Mouse (Mus musculus) embryo, embryonic 10.5 days (tissue): ENCODE results near the gene Sucla2.
"Not testable (repeated sequence)": the region's sequence is repeated elsewhere in the genome, so short reads cannot be mapped to it uniquely, and the experiment has no call there.

Source experiments
- DNase-seq: peaks from one replicate; pipeline ENCODE4 v3.0.0-alpha.2; 2015; ENCODE audit warnings: low spot score

The Sucla2 gene

DNA sequence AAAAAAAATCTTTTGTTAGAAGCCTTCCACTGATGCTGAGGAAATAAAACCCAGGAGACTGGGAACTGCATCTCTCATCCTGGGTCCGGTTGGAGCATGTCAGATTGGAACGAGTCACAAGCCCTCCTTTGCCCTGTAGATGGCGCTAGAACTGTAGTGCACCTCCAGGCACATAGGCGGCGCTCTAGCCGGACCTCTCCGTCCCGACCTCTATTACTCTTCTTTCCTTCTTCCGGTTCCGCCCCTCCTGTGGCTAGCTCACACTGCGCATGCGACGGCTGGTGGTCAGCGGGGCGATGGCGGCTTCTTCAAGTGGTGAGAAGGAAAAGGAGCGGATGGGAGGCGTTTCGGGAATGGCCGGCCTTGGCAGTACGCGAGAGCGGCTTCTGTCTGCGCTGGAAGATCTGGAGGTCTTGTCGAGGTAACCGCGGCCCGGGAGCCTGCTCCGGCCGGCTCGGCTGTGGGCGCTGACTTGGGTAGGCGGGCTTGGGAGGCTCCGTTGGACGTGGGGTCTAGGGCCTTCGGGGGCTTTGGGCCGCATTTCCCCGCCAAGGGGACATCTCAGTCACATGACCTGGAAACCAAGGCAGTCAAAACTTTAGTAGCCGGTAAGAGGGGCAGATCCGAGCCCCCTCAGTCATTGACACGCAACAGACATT, 15.2 kb upstream of the Sucla2 start, which contains the start of gene Med4:
Gene Med4 (plus strand): TSS at position 261 of the 659 bp plus-strand sequence.
- DNase-seq = peak; percentile 97

- DNase-seq = peak; percentile 1
Measured at GRCm38 (mm10) chr14:73524136-73524535, 983 bp upstream of the Sucla2 start.

- not testable (repeated sequence) for DNase-seq
Measured at GRCm38 (mm10) chr14:73528661-73529060, 3.5 kb downstream of the Sucla2 start.

DNA sequence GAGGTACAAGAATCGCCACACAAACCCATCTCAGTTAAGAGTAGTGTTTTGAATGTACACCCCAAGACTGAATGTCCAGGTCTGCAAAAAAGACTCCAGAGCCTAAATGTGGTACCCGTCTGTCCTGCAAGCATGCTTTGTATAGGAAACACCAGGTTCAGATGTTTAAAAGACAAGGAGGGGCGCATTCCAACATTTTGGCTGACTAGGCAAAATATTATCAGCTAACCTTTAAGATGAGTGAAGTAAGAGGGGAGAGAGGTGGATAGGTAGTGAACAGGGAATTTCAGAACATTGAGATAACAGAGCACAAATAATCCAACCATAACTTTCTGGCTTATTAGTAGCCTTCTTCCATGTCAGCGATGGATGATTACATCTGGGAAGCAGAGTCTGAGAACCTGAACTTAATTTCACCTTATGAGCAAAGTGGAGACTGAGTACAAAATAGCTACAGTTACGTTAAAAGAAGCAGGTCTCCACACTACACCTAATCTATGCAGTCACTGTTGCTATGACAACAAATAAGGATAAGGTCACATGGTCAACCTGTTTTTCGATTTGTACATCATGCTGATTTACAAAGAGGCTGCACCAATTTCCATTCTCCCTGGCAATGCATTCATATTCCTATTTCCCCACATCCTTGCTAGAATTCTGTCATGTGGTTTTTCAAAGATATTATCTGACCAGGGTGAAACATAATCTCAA, 8.8 kb downstream of the Sucla2 start:
- no peak for DNase-seq

DNA sequence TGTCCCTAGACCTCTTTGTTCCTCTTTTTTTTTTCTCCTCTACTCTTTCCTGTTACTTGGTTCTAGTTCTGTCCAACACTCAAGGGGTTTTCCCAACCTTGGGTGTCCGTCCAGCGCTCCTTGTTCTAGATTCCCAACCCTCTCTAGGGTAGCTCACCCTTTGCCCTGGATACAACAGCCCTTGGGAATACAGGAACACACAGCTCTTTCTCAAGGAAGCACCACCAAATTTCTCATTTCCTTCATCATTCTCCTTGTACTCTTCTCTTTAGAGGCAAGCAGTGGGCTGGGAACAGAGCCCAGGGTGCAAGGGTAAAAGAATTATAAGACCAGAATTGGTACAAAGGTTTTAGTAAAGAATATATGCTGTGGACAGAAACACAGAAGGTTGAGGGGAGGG, 10.5 kb downstream of the Sucla2 start:
- no peak for DNase-seq

DNA sequence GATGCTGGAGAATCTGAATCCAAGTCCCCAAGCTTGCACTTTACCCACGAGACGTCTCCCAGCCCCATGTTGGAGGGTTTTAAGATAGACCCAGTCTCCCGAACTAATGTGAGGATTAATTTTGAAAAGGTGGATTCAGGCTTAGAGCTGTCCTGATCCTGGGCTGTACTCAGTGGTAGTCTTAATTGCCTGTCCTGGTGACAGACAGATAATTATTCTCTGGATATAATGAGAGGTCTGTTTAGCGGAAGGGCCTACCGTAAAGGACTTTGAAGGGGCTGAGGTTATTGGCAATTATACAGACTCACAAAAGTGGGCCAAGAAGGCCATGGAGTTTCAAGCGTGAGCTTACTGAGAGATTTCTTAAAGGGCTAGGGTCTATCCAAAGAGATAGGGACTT, 18.7 kb downstream of the Sucla2 start:
- no peak for DNase-seq

GRCm38 (mm10) chr14:73547034-73547433, 21.9 kb downstream of the Sucla2 start:
- DNase-seq = no peak

GRCm38 (mm10) chr14:73548051-73548450, 22.9 kb downstream of the Sucla2 start, which contains the start of gene Nudt15:
TSS of gene Nudt15 (minus strand) at chr14:73548242.
- DNase-seq = no peak

GRCm38 (mm10) chr14:73550291-73550690, 25.2 kb downstream of the Sucla2 start:
- no peak for DNase-seq

- no peak for DNase-seq
Measured at GRCm38 (mm10) chr14:73550732-73551131, 25.6 kb downstream of the Sucla2 start.

DNA sequence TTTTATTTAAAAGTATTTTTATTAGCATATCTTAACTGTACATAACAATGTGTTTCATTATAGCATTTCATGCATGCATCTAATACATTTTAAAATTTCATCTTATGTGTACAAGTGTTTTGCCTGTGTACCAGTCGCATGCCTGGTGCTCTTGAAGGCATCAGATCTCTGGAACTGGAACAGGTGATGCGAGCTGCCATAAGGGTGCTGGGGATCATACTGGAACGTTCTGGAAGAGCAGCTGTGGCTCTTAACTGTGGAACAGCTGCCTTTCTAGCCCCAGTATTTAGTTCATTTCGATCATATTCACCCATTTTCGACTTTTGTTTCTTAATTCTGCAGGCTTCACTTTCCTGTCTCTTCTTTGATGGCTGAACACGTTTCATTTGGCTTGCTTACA, 26.0 kb downstream of the Sucla2 start:
- no peak for DNase-seq

DNA sequence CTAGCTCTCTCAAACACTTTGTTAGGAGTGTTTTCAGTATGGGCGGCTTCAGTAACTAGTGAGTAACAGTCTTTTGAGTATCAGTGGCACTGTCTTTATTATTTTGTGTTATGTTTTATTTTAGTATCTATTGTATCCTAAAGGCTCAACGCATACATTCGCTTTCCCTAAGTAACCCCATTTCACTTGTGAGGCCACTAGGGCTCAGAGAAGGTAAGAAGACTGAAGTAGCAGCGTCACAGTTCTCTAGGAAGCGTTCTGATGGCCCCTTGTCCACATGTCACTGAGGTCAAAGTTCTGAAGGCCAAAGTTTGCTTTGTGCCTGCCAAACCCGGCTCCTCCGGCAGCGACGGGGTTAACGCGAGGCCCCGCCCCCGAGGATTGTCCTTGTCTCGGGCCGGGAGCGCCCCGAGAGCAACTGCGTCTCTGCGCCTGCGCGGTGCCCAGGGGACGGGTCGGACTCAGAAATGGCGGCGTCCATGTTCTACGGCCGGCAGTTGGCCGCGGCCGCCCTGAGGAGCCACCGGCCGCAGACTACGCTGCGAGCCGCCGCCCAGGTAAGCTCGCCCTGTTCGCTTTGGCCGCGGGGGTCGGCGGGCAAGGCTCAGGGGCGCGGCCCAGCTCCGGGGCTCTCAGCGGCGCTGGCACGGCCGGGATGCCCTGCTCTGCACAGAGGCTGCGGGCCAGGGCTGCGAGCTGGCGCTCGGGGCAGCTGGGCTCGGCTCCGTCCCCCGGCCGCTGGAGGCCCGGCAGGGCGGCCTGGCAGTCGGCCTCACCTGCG, 27.4 kb downstream of the Sucla2 start:
- peak; percentile 97 for DNase-seq

DNA sequence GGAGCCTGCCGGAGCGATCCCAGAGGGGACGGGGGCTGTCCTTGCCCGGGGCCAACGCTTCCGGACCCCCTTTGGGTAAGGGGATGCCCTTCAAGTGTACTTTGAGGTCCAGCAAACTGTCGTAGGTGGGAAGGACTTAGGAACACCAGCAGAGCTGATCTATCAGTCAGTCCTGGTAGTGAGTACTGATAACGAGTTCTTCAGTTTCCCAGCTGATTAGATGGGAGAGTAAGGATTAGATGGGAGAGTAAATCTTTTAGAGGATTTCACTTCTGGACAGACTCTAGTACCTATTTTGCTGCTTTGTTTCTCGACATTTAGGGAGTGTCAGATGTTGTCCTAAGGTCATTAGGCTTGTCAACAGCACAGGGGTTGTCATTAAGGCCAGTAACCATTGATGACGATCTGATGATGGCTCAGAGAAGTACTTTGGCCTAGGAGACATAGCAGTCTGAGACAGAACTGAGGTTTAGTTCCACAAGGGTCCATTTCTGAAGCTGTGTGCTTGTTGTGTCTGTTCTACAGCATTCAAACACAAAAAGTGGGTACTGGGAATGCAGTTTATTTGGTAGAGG, 28.1 kb downstream of the Sucla2 start:
- DNase-seq = no peak

DNA sequence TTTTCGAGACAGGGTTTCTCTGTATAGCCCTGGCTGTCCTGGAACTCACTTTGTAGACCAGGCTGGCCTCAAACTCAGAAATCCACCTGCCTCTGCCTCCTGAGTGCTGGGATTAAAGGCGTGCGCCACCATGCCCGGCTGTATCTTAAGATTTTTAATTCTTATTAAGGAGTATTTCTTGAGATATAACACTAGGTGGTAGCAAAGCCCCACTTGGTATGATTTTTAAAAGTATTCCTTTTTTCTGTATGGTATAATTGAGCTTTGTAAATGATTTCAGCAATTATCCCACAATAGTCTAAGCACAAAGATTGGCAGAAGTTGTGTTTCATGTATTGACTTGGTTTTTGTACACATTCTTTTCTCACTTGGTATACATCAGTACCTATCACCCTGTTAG, 44.7 kb downstream of the Sucla2 start:
- DNase-seq = not testable (repeated sequence)

GRCm38 (mm10) chr14:73571143-73571542, 46.0 kb downstream of the Sucla2 start:
- DNase-seq = no peak

DNA sequence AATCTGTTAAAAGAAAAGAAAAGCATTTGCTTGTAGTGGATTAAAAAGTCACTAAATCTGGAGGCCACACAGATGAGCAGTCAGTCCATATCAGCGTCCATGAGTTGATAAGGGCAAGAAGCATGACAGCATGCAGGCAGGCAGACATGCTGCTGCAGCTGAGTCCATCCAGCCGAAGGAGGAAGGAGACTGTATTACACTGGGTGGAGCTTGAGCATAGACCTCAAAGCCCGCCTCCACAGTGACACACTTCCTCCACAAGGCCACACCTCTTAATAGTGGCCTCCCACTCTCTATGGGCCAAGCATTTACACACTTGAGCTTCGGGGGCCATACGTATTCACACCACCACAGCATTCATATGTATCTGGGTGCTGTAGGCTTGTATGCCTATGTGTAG, 48.9 kb downstream of the Sucla2 start:
- no peak for DNase-seq

GRCm38 (mm10) chr14:73576336-73576735, 51.2 kb downstream of the Sucla2 start:
- DNase-seq = no peak

GRCm38 (mm10) chr14:73588080-73588479, 63.0 kb downstream of the Sucla2 start:
- no peak for DNase-seq

GRCm38 (mm10) chr14:73592166-73592565, 67.0 kb downstream of the Sucla2 start:
- DNase-seq = no peak

GRCm38 (mm10) chr14:73599720-73600119, 74.6 kb downstream of the Sucla2 start:
- no peak for DNase-seq

- peak; percentile 59 for DNase-seq
Measured at GRCm38 (mm10) chr14:73607732-73608131, 82.6 kb downstream of the Sucla2 start.
